Mouse (Mus musculus) left cerebral cortex, postnatal 4 days (tissue): ENCODE data around the gene Arhgap4. TPM values are rescaled to one million over a fixed set of nuclear protein-coding genes. Genes with fewer than 3 reads are reported as not detected.

Source experiments
- DNase-seq: peaks from one replicate; pipeline ENCODE4 v3.0.0-alpha.2; 2022
- intact Hi-C: fragments of 180-260 bp; cut with DNase I; formaldehyde crosslinking; loops from one replicate; pipeline ENCODE4 v1.15.1; 2025
- total RNA-seq, 2 experiments: library from RNA; stranded (reverse); gene quantifications; 2 replicates each; pipeline ENCODE4 v1.2.3; 2021

Gene Arhgap4
- total RNA-seq, 2 experiments from 2014 or later = 2.5 to 3.4 TPM

DNA sequence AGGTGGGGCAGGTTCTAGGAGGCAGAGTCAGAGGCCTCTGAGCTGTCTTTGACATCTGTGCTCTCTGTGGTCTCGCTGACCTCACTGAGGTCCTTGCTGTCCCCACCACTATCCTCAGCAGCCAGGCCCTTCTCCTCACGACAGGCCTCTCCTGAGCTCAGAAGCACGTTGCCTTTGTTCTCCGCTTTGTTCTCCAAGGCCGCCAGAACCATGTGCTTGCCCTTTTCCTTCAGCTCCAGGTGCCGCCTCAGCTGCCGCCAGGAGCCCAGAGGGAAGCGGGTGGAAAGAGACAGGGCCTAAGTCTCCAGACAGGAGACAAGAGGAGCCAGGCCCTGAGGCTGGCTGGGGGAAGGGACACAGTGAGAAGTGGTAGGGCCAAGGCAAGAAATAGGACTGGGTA, 4.7 kb downstream of the Arhgap4 start:
- intact Hi-C loops = no loop called here
- DNase-seq = no peak

DNA sequence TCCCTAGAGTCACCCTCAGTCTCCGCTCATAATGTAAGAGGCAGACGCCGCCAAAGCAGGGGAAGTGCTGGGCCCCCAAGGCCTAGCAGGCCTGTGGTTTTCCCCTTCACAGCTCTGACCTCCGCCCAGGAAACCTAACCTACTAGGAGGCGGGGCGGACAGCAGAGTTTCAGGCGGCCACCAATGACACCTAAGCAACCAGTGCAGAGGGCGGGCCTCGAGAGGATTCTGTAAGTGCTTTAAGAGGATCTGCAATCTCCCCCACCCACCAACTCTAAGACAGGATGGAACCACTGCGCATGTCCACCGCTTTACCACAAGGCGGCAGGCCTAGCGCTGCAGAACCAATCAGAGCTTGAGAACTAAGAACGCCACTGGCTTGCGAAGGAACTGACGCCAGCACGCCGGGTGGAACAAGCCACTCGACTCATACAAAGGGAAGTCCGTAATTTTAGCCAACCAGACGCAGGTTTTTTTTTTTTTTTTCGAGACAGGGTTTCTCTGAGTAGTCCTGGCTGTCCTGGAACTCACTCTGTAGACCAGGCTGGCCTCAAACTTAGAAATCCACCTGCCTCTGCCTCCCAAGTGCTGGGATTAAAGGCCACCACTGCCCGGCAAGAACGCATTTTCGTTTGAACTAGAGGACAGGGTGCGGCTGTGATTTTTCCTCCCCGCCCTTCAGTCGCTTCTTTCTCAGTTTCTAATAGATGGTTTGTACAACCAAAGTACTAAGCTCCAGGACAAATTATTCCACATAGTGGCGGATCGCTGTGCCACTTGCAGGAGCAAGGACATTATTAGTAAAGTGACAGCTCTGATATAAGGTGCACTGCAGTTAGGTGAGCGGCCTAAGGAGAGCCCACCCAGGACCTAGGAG, 6.6 kb downstream of the Arhgap4 start:
- DNase-seq = peak; percentile 89
- intact Hi-C loops = no loop called here

DNA sequence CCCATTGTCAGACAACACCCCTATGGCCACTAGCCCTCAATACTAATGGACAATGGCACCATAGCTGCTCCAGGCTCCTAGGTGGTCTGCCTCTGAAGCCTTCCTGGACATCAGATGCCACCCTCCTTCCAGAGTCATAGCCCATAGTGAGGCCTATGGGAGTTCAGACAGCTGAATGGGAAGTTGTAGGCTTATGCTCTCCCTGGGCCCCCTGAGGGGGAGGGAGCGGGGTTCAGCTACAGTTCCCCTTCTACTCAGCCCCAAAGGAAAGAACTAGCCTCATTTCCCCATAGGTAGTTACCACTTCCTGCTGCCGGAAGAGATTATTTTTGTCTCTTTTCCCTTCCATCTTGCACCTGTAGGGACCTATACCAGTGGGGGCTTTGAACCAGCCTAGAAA, 10.1 kb downstream of the Arhgap4 start:
- no peak for DNase-seq
- intact Hi-C loops = no loop called here

DNA sequence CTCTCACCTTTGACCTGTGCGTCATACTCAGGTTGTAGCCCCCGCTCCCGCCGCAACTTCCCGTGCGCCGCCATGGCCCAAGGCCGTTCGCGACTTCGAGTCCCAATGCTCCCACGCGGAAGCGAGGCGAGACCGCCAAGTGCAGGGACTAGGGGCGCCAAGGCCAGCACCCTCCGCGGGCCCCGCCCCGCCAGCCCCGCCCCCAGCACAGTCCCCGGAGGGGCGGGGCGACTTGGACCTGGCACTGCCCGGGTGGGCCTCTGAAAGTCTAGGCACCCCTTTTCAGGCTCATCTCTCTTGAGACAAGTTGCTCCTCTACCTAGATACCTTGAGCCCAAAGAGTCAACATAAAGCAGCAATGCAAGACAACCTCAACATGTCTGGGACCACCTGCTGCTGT, 10.5 kb downstream of the Arhgap4 start:
- intact Hi-C loops = no loop called here
- DNase-seq = no peak

DNA sequence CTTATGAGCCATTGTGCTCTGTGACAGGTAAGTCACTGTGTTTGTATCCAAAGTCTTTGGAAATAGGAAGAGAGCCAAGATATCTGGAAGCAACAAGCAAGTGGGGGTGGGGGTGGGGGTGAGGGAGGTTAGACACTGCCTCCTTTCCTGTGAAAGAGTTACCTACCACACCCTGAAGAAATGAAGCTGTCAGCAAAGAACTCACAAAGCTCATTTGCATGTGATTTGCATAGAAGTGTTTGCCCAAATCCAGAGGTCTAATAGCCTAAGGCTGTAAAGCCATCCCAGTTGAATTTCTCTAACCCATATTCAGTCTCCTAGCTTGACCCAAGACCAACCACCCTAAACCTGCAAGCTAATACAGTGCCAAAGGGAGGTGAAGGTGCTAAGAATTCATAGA, 11.2 kb downstream of the Arhgap4 start:
- no peak for DNase-seq
- intact Hi-C loops = no loop called here

DNA sequence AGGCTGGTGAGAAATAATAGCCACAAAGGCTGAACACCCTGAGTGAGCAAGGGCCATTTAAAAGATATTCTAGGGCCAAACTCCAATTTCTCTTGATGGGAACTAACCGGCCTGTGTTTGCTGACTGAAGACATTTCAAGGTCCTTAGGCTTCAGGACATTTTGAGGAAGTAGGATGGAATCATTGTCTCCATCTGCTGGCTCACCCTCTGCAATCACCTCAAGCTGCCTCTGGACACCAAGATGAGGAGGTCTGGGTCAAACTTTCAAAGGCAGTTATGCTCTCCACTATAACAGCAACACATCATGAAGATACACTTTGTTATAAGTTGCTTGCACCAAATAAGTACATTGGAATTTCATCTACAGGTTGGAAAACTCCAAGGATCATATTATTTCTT, 11.6 kb downstream of the Arhgap4 start:
- intact Hi-C loops = no loop called here
- DNase-seq = no peak

DNA sequence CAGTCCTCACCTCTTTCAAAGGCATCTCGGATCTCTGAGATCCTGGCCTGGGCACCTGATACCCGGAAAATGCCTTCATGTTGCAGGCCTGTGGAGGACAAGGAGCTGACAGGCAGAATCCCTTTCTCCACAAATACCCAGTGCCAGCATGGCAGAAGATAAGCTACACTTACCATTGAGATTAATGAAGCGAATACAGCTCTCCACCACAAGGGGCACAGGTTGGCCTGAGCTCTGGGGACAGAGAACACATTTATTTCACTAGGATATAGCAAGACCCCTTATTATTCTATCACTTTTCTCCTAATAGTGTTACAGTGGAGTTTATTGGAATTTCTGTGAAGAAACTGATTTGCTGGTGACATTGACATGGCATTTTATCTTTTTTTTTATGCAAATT, 23.7 kb downstream of the Arhgap4 start:
- intact Hi-C loops = no loop called here

DNA sequence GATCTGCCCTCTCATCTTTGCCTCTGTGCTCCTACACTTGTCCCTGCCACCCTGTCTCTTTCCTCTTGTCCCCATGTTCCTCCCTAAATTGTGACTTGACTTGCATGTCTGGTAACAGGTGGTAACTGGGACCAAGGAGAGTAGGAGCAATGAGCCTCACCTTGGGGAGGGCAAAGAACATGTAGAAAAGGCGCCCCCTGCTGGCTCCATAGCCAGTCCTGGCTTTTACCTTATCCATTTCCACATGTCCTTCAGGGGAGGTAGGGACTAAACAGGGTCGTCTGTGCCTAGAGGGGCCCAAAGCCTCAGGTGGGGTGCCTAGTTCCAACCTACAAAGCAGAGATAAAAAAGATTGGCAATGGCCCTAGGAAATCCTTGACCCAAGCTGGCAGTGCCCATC, 26.0 kb downstream of the Arhgap4 start, which contains the start of gene L1cam:
L1cam (minus strand) TSS at position 387 of the 400 bp plus-strand sequence.
- DNase-seq = peak; percentile 52
- intact Hi-C loops = no loop called here

More for the DNA sequence above, 23.7 kb downstream of the Arhgap4 start:
- DNase-seq = no peak

DNA sequence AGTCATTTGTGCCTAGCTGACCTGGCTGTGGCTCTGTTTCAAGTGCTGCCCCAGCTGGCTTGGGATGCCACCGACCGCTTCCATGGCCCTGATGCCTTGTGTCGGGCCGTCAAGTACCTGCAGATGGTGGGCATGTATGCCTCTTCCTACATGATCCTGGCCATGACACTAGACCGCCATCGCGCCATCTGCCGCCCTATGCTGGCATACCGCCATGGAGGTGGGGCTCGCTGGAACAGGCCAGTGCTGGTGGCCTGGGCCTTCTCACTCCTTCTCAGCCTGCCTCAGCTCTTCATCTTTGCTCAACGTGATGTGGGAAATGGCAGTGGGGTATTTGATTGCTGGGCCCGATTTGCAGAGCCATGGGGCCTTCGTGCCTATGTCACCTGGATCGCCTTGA, 28.8 kb downstream of the Arhgap4 start:
- peak; percentile 84 for DNase-seq
- intact Hi-C loops = no loop called here

DNA sequence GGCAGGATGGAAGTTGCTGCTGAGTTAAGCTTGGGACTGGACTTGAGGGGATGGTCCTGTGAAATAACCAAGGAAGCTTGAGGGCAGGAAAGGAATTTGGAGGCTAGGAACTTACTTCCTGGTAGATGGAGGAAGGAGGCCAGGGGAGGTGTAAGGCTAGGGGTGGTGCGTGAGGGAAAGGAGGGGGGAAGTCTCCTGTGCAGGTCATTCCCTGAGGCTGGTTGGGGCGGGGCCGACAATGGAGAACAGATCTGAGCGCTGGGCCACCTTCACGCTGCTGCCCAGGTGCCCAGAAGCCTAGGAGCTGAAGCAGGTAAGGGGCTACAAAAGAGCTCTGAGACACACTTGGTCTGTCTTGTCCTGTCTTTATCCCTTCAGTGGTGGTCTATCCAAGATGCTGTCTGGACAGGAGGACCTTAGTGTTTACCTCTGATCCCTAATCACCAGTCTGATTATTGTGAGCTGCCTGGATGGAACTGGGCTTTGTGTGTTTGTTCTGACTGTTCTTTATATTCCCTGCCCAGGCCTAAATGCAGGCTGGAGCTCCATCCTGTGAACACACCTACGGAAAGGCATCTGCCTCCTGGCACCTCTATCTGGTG, 30.0 kb downstream of the Arhgap4 start, which contains the start of gene Avpr2:
Avpr2 (plus strand) TSS at position 552 of the 602 bp plus-strand sequence.
- intact Hi-C loops = no loop called here
- no peak for DNase-seq

DNA sequence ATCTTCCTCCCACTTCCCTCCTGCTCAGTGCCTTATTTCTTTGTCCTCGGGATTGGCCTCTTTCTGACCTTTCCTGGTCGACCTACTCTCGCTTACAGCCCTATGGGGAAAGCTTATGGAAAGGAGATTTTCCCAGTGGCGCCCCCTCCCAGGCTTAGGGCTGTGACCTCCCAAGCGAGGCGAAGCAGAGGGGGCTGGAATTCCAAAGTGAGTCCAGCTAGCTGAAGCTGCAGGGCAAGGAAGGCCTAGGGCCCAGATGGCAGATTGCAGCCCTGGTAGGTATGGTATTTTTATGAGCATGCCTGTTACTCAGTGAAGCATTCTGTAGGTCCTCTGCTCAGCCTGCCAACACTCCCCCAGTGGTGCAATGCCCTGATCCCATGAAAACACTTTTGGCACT, 40.2 kb downstream of the Arhgap4 start:
- intact Hi-C loops = no loop called here
- no peak for DNase-seq

DNA sequence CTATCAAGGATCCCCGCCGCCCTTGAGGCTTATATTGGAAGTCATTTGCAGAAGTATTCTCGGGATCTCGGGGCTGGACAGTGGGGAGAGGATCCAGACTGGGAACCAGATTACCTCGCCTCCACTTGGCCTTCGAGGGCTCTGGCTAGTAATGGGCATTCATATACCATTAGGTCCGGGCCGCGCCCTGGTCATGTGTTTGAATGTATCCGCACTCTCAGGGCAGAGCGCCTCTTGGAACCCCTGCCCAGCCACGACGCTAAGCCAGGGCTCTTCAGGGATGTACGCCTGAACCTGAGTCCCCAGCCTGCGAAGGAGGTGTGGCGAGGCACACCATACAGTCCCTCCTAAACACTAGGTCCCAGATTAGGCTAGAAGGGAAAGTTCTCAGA, 40.6 kb downstream of the Arhgap4 start:
- DNase-seq = no peak
- intact Hi-C loops = no loop called here

DNA sequence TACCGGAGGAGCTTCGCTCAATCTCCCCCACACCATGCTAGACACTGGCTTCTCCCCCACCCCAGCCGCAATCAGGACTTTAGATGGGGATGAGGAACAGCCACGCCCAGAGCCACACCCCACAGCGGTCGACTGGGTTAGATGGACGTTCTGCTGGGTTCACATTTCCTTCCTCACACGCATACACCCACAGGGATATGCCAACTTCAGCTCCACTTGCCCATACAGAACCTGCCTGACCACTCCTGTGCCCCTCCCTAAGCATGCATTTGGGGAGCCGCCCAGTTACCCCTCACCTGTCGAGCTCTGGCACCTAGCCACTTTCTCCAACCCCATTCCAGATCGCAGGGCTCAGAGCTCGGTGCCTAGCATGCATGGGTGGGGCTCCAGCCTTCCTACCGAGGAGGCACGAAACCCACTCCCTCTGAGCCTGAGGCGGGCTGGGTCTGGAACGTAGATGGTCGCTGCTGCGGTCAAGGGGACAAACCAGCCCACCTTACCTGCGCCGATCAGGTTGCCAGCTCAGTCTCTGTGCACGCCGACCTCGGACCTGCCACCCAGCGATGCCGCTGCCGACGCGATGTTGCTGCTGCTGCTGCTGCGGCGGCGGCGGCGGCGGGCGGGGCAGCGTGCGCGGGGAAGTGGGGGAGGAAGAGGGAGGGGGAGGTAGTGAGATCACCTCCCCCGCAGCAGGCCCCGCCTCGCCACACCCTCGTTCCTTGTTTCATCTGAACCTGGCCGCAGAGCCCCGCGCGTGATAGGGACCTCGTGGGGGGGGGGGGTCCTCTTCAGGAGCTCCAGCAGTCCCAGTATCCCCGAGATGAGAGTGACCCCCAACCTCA, 41.3 kb downstream of the Arhgap4 start:
- intact Hi-C loops = no loop called here
- DNase-seq = peak; percentile 57

DNA sequence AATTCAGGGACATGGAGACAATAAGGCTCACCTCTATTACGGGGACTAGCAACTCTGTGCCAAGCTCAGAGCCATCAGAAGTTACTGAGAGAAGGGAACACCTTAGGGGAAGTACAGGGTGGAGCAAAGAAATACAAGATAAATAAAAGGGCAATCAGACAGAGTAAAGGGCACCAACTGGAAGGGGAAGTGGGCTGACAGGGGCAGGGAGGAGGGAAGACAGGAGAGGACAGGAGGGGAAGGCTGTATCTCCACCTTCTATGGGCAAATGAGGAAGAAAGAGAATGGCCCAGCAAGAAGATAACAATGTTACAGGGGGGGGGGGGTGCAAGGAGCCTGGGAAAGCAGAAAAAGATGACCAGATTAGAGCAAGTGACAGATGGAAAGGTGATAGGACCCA, 44.7 kb downstream of the Arhgap4 start:
- intact Hi-C loops = no loop called here
- no peak for DNase-seq

DNA sequence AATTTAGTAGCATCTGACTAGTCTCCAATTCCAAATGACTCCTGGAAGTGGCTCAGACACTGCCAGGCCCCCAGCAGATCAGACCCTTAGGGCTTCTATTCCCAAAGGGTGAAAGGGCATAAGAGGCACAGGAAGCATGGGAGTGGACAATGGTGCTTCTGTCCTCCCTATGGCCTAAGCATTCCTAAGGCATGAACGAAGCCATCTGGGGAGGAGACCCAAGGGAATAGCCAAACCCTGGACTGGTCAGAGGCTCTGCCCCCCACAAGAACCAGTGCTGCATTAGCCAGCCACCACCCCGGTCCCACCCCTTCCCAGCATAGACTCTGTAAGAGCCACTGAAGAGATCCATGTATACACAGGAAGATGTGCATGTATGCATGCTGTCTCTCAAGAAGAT, 45.8 kb downstream of the Arhgap4 start:
- intact Hi-C loops = no loop called here
- DNase-seq = no peak

DNA sequence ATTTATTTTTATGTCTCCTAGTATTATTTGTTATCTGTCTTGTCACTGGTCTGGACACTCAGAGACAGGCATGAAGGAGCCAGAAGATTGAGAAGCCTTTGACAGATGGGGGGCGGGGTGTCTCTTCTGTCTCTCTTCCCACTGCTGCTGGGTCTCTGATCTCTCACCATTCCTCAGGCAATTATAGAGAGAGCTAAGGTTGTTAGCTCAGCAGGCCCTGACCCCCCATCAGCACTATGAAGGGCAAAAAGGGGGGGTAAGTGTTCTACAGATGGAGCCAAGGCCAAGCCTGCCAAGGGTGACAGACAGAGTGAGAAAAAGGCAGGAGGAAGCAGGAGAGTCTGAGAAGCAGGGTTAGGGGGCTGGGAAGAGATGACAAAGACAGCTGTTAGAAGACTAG, 49.7 kb downstream of the Arhgap4 start:
- DNase-seq = peak; percentile 33
- intact Hi-C loops = no loop called here

DNA sequence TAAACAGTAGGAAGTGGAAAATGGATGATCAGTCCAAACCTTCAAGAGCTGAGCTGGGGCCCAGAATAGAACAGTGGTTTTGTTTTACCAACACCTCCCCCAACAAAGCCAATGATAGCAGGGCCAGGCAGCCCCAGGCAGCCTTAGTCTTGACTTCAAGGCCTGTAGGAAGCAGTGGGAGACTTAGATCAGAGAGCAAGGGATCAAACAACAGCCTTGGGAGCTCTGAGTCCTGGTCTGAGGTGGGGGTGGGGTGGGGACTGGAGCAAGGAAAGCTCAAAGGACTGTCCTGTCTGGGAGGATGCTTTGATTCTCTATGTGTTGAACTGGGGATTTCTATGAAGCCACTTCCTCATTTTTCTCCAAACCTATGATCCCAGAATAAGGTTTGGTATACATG, 50.2 kb downstream of the Arhgap4 start:
- intact Hi-C loops = no loop called here
- DNase-seq = no peak

DNA sequence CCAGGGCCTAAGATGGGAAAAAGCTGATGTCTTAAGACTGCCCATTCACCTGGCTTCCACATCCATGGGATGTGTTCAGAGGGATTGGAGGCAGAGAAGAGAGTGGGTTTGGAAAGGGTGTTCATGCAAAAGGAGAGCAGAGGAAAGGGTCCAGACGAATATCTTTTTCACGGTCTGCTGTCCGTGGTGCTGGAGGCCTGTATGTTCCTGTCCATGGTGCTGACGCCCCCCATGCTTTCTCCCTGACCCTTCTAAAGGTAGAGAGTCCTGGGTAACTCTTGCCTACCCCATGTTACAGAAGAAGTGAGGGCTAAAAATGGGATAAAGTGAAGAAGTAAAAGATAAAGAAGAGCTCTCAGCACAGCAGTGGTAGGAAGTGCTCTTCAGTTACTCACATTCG, 52.3 kb downstream of the Arhgap4 start:
- intact Hi-C loops = no loop called here
- no peak for DNase-seq

DNA sequence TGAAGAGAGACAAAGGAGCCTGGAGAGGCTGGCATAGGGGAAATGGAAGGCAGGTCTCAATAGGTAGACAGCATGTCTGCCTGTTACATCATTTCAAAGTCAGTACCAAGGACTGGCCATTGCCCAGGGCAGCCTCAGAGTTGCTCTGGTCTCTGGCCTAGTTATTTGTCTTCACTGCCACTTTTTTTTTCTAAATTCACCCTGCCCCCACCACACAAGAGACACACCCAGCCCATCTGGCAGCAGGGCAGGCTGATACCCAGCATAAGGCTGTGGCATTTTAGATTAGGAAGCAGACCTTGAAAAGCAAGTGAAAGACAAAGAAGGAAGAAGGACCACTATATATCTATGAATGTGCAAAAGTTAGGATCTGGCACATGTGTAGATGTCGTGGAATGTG, 53.8 kb downstream of the Arhgap4 start:
- intact Hi-C loops = no loop called here
- no peak for DNase-seq

DNA sequence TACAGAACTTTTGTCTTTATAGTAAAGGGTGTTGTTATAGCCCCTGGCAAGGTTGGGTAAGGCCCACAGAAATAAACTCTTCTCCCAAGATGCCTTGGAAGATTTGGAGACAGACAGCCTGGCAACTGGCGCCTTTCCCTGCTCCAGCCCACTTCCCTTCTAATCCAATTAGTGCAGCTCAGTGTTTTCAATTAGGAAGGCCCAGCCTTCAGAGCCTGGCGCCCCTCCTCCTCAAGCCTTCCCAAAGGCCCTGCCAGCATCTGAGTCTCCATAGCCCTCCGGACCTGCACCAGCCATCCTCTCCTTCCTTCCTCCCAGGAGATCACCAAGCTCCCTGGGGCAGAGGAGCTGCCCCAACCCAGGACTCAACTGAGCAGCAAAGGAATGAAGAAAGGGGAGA, 54.4 kb downstream of the Arhgap4 start:
- DNase-seq = peak; percentile 70
- intact Hi-C loops = no loop called here

DNA sequence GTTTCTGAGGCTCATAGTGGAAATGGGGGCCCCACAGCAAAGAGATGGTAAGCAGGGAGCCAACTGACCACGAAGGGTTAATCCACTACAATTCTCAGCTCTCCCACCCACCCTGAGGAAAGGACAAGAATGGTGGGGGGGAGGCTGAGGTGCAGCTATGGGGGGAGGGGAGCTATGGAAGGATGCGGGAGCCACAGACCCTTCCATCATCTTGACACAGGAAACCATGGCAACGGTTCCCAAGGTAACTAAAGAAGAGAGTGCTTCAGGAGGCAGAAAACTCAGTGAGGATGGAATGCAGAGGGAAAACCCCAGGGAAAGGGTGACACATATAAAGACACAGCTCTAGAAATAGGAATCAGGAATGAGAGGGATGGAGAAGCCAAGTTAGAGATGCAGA, 57.0 kb downstream of the Arhgap4 start:
- no peak for DNase-seq
- intact Hi-C loops = no loop called here

DNA sequence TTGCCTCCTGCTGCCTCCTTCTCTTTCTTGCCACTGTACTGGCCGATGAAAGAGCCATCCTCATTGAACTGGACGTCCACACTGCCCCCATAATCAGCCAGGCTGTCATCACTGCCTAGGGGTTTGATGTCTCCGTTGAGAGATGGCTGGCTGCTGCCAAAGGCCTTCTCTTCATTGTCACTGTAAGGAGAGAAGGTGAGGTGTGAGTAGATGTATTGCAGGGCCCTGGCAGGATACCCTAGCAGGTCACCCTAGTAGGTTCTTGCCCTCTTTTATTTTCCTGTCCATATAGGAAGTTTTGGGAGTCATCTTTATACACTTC, 66.6 kb downstream of the Arhgap4 start:
- intact Hi-C loops = no loop called here
- DNase-seq = no peak
